Mouse (Mus musculus) heart, postnatal 0 days (tissue): ENCODE measurements around the gene Dnal1. TPM values are rescaled to one million over a fixed set of nuclear protein-coding genes. Genes with fewer than 3 reads are reported as not detected.
A peak's percentile ranks its signal among the peaks of the same experiment; 100 is the strongest.

Source experiments
- ATAC-seq: fragments of 200-750 bp; cut with Nextera tagmentation; 2 replicates; pipeline ENCODE4 v1.8.0; 2017; ENCODE audit warnings: low read depth, moderate number of reproducible peaks, moderate library complexity; ENCODE audit not compliant: insufficient read depth
- DNase-seq: peaks from one replicate; pipeline ENCODE4 v3.0.0-alpha.2; 2016; ENCODE audit warnings: low spot score
- H3K27ac ChIP-seq: fragments of 300-500 bp; sonication (generic); 2 replicates; pipeline ENCODE4 v1.5.1; 2014; ENCODE audit warnings: low read depth, mild to moderate bottlenecking
- H3K27me3 ChIP-seq: fragments of 300-500 bp; sonication (generic); 2 replicates; pipeline ENCODE4 v1.6.1; 2014; ENCODE audit warnings: low read length, mixed read lengths; ENCODE audit not compliant: control insufficient read depth, insufficient read depth
- H3K36me3 ChIP-seq: fragments of 300-500 bp; sonication (generic); replicated peaks from 2 replicates; pipeline ENCODE4 v1.6.1; 2014; ENCODE audit warnings: low read length, mixed read lengths; ENCODE audit not compliant: control insufficient read depth, insufficient read depth
- H3K4me1 ChIP-seq: fragments of 300-500 bp; sonication (generic); 2 replicates; pipeline ENCODE4 v1.6.1; 2014; ENCODE audit warnings: antibody characterized with exemption; ENCODE audit not compliant: control insufficient read depth, insufficient read depth
- H3K4me2 ChIP-seq: fragments of 300-500 bp; sonication (generic); 2 replicates; pipeline ENCODE4 v1.6.1; 2014; ENCODE audit warnings: low read depth, mild to moderate bottlenecking, low read length, moderate library complexity
- H3K4me3 ChIP-seq: fragments of 300-500 bp; sonication (generic); 2 replicates; pipeline ENCODE4 v1.5.1; 2014; ENCODE audit warnings: low read depth, low read length
- H3K9ac ChIP-seq: fragments of 300-500 bp; sonication (generic); replicated peaks from 2 replicates; pipeline ENCODE4 v1.6.1; 2014; ENCODE audit warnings: low read depth, low read length, mixed read lengths
- H3K9me3 ChIP-seq: fragments of 300-500 bp; sonication (generic); replicated peaks from 2 replicates; pipeline ENCODE4 v1.6.1; 2016; ENCODE audit warnings: low read length; ENCODE audit not compliant: control insufficient read depth
- CTCF ChIP-seq: IDR thresholded peaks from 2 replicates; pipeline ENCODE4 v1.5.1; 2016; ENCODE audit warnings: antibody characterized with exemption, control low read depth, low read depth
- EP300 ChIP-seq: IDR thresholded peaks from 2 replicates; pipeline ENCODE4 v1.6.1; 2016; ENCODE audit warnings: antibody characterized with exemption, low read depth
- WGBS: fragments of 180-500 bp; shearing (Covaris S2); extraction: QIAGEN DNeasy Blood & Tissue Kit; methylation state at CpG from one replicate; pipeline ENCODE4 v1.1.7; 2014; 5-methylcytosine and 5-hydroxymethylcytosine counted together
- polyA plus RNA-seq: library from polyadenylated mRNA; unstranded; fragments of >200 nt; fragmentation: Nextera tagmentation; extraction: Ambion mirVana; gene quantifications from 2 replicates; pipeline ENCODE4 v1.2.1, GENCODE M21; 2015
- total RNA-seq: library from RNA; depleted of rRNA; stranded (reverse); fragments of >200 nt; gene quantifications from 2 replicates; pipeline ENCODE4 v1.2.3, GENCODE M21; 2014; ENCODE audit warnings: low replicate concordance

The Dnal1 gene
- total and polyA plus RNA-seq, 2 experiments from 2014 or later, result 2.3 to 2.6 TPM

DNA sequence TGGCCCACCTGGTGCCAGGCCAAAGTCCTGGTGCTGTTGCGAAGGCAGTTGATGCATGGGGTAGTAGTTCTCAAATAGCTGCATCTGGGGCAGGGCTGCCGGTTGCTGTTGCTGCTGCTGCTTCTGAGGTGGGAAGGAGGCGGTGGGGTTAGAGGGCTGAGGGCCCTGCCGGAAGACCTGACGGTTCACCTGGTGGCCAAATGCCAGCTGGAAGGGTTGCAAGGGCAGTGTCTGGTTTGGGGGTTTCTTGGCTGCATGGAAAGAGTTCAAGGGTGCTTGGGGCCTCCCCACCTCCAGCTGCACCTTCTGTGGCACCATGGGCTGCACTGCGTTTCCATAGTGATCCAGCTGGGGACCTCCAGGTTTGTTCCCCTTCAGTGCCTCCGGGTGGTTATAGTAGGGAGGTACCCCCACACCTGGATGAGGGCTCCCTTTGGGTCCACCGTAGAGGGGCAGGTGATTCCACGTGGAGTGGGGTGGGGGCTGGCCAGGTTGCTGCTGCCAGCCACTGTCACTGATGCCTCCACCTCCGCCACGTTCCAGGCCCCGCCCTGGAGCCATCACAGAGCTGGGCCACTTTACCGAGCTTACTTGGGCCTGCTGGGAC is 59.2 kb downstream of the Dnal1 start:
- 88% methylated on average over 13 of the region's 13 CpGs for WGBS
- ATAC-seq (no peak), DNase-seq (no peak)
- H3K27ac ChIP-seq, result no peak overlapping the region
- no peak for TF ChIP-seq CTCF
- no peak for TF ChIP-seq EP300
- no peak overlapping the region for H3K4me2 ChIP-seq
- no peak overlapping the region for H3K4me3 ChIP-seq
- peaks cover 39% of the 10 kb centered on the region for H3K36me3 ChIP-seq
- H3K9ac ChIP-seq, result no peak overlapping the region
- peaks cover 43% of the 10 kb centered on the region for H3K4me1 ChIP-seq
- H3K9me3 ChIP-seq, result no peaks in the 10 kb centered on the region
- no peaks in the 10 kb centered on the region for H3K27me3 ChIP-seq

DNA sequence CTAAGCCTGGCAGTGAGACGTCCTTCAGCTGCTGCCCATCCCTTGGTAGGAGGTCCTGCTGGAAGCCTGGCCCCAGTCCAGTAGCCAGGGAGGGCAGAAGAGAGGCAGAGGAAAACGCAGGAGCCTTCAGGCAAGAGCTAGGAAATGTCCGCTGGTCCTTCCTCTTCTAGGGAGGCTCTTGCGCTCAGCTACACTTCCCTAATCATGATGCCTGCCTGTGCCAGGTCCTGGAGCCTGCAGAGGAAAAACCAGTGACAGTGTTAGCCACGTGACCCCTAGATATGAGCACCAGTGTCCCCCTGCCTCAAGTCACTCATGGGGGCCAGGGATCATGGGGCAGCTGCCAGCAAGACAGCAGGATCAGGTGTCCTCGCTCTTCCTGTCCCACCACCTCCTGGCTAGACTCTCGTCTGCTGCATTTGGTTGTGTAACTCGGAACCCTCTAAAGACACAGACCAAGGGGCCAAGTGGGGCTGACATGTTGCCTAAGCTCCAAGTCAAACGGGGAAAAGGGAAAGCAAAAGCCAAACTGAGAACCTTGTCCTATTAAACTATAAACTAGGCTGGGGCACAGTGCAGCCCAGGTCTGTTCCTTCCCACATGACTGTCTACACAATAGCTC is 60.1 kb downstream of the Dnal1 start:
- ATAC-seq (no peak), DNase-seq (no peak)
- H3K4me2 ChIP-seq, result 0 out of 2 replicates have a peak overlapping the region, but pooled peaks have one; percentile 63
- H3K4me3 ChIP-seq, result no peak overlapping the region
- H3K9ac ChIP-seq, result no peak overlapping the region
- H3K9me3 ChIP-seq, result no peaks in the 10 kb centered on the region
- H3K27me3 ChIP-seq, result no peaks in the 10 kb centered on the region
- 48% methylated on average over 8 of the region's 9 CpGs for WGBS
- H3K27ac ChIP-seq, result peak overlapping the region; percentile 86
- no peak for TF ChIP-seq EP300
- H3K4me1 ChIP-seq, result peaks cover 52% of the 10 kb centered on the region
- H3K36me3 ChIP-seq, result peaks cover 35% of the 10 kb centered on the region

DNA sequence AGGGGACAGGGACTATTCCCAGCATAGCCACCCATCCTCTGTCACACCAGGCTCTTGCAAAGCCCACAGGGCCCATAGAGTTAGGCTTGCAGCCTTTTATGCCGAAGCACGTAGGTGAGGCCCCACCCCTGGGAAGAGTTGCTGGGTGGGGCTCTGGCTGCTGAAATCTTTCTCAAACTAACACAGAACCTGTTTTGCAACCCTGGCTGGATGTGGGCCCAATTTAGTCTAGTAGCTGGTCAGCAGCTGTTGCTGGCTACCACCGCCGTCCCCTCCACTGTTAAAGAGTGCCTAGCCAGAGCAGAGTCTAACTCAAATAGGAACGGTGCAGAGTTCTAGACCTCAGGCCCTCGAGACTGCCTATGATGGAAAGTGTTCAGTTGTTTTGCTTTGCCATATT is 60.7 kb downstream of the Dnal1 start:
- Histone ChIP-seq H3K27ac (peak overlapping the region; percentile 86), H3K4me2 (peak overlapping the region; percentile 63; the same call in 1 of the 2 replicates), H3K36me3 (peaks cover 33% of the 10 kb centered on the region), H3K4me1 (peaks cover 56% of the 10 kb centered on the region), H3K27me3 (no peaks in the 10 kb centered on the region), H3K9me3 (no peaks in the 10 kb centered on the region), H3K9ac (no peak overlapping the region), H3K4me3 (no peak overlapping the region)
- DNase-seq, result no peak
- WGBS, result 71% methylated on average over 6 of the region's 6 CpGs
- no peak for TF ChIP-seq CTCF
- TF ChIP-seq EP300, result no peak
- ATAC-seq, result no peak

DNA sequence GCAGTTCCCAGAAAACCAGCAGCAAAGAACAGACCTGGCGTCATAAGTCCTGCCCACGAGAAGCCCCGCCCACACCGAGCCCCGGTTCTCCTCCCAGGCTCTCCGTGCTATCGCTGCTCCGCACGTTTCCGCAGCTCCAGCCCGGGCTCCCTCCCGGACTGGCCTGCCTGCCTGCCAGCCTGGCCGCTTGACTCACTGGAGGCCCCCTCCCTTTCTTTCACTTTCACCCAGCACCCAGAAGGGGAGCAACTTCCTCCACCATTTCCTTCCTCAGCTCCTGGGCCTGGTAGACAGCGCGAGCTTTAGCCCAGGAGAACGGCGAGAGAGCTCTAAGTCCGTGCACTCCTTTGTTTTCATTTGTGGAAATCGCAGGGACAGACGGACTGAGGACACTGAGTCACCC is 61.5 kb downstream of the Dnal1 start:
- Histone ChIP-seq H3K4me3 (peak overlapping the region; percentile 45), H3K9me3 (no peaks in the 10 kb centered on the region), H3K4me2 (peak overlapping the region; percentile 63), H3K27me3 (no peaks in the 10 kb centered on the region), H3K9ac (peak overlapping the region; percentile 46), H3K36me3 (peaks cover 30% of the 10 kb centered on the region), H3K27ac (peak overlapping the region; percentile 86), H3K4me1 (peaks cover 64% of the 10 kb centered on the region)
- ATAC-seq, result peak; percentile 81
- WGBS, result 1% methylated on average over 20 of the region's 20 CpGs
- DNase-seq, result peak; percentile 88
- peak; percentile 74 for TF ChIP-seq EP300
- TF ChIP-seq CTCF, result peak; percentile 14; the same call in 1 of the 2 replicates

DNA sequence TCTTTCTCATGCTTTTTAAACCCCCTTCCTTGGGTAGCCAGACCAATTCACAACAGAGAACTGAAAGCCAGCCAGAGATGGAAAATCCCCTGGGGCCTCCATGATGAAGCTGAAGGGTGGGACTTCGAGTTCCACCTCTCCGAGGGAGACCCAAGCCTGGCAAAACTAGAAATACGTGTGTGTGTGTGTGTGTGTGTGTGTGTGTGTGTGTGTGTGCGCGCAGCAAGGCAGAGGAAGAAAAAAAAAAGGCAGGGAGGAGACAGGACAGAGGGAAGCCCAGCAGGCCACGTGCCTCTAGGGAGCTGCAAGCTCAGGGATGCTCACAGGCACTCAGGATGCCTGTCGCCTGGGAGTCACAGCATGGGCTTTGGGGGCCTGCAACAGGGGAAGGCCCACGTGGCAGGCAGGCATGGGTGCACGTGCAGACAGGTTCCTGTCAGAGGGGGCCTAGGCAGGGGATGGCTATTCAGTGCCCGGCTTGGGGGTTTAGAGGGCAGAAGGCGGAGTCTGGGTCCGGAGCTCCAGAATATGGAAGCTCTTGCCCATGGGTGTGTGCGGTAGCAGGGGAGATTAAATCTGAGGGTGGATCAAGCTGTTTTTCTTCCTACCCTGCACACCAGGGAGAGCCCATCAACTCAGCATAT is 62.1 kb downstream of the Dnal1 start:
- Histone ChIP-seq H3K4me2 (peak overlapping the region; percentile 63), H3K9me3 (no peaks in the 10 kb centered on the region), H3K27me3 (no peaks in the 10 kb centered on the region), H3K9ac (peak overlapping the region; percentile 46), H3K4me3 (peak overlapping the region; percentile 45), H3K36me3 (peaks cover 26% of the 10 kb centered on the region), H3K27ac (peak overlapping the region; percentile 86), H3K4me1 (peaks cover 70% of the 10 kb centered on the region)
- no peak for DNase-seq
- no peak for TF ChIP-seq CTCF
- ATAC-seq, result peak; percentile 8; the same call in 1 of the 2 replicates
- 13% methylated on average over 13 of the region's 13 CpGs for WGBS
